Mouse (Mus musculus) cerebellum, adult 2 months (tissue): ENCODE measurements at regions not wholly inside any gene's neighbourhood (a gene's known extent, or its start where the extent isn't known, plus 50 kb on each side); places are given as distances from the start of the nearest gene placed in this dataset.

Experiments used
- CTCF ChIP-seq: fragments of 200-500 bp; IDR thresholded peaks from 2 replicates; pipeline ENCODE4 v1.5.1; 2011; ENCODE audit warnings: low read depth, mild to moderate bottlenecking, control low read depth, low read length, moderate library complexity, borderline replicate concordance; ENCODE audit not compliant: insufficient read depth
- POLR2A ChIP-seq: fragments of 200-500 bp; IDR thresholded peaks from 2 replicates; pipeline ENCODE4 v1.6.1; 2011; ENCODE audit warnings: low read length, control low read depth, borderline replicate concordance; ENCODE audit not compliant: insufficient read depth

- no peak for TF ChIP-seq POLR2A
- no peak for TF ChIP-seq CTCF
Measured at GRCm38 (mm10) chr5:139613601-139614000, 70.3 kb downstream of the Uncx start.
